Mouse (Mus musculus): ENCODE measurements around the gene Prn. TPM values are rescaled to one million over a fixed set of nuclear protein-coding genes. Genes with fewer than 3 reads are reported as not detected.
A peak's percentile ranks its signal among the peaks of the same experiment; 100 is the strongest.

Gene Prn
- total RNA-seq (2014; fragmentation: Nextera tagmentation) (not detected in 2 replicates), total RNA-seq (2017) (not detected in 2 replicates)

DNA sequence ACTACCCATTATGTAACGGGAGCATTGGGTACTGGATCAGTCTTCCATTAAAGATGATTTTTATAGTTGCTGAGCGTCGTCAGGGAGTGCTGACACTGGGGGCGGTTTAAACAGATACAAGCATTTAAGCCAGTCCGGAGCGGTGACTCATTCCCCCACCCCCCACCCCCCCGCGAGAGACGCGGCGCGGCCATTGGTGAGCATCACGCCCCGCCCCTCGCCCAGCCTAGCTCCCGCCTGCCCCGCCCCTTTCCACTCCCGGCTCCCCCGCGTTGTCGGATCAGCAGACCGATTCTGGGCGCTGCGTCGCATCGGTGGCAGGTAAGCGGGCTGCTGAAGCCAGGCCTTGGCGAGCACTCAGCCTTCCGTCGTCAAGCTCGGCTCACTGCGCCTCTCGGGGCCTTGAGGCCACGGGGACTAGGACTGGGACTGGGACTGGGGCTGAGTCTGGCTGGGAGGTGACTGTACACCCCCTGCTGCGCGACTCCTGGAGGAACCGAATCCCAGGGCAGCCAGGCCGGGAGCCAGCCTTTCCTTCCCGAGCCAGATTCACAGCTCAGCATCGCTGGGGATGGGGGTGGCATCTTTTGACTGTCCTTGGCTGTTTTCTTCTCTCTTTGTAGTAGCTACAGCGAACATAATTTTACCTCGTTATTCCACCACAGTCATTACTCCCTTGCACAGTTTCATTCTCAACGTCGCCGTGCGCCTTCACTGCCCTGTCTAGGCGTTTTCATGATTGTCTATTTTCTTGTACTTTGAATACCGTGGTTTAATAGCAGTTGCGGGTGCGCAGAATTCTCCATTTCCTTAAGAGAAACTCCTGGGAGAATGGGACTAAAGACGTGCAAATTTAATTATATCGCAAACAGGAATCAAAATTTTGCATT lies at the start of gene Prn, which contains the start of gene Prnp:
TSS of gene Prn (plus strand) at position 275 of the 890 bp plus-strand sequence.
TSS of gene Prnp (plus strand) at position 246 of the 890 bp plus-strand sequence.
- ATAC-seq (replicated peaks; ENCODE audit: poor library complexity, severe bottlenecking) = peak; percentile 87

DNA sequence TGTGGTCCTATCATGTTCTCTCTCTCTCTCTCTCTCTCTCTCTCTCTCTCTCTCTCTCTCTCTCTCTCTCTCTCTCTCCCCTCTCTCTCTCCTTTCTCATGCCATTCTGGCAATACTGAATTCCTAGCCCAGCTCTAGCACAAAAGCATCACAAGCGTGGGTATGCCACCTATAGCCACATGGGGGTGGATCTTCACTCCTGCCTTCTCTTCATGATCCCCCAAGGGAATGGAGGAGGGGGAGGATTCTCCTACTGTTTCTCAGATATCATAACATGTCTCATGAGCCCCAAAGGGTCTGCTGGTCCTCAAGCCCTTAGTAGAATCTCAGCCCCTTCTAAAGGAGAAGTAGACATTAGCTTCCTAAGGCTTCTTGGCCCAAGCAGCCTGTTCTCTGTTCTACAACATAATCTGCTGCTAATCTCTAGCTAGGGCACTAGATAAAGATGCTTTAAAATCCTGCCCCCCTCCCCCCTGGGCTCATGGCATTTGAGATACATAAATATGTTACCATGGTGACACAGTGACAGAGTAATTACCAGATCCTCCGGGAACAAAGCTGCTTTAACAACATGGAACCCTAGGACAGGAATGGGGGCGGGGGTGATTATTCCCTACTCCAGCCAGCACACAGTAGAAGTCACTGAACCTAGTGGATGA lies 47.0 kb upstream of the Prn start:
- no peak for ATAC-seq (replicated peaks; ENCODE audit: poor library complexity, severe bottlenecking)

DNA sequence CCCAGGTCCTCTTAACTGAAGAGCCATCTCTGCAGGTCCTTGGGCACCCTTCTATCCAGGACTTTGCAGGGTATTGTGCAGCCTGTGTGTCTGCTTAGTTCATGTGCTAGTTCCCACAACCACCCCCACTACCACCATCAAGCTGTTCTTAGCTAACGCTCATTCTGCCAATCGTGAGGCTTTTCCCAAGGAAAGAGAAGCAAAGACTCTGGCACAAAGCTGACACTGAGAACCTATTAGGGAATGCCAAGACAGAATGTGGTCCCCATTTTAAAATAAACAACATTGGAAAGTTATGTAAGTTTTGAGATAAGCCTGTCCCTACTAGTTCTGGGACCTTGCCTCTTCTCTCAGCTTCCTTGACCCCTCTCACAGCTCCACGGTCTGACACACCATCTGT lies 46.3 kb upstream of the Prn start:
- ATAC-seq (replicated peaks; ENCODE audit: poor library complexity, severe bottlenecking) = no peak

DNA sequence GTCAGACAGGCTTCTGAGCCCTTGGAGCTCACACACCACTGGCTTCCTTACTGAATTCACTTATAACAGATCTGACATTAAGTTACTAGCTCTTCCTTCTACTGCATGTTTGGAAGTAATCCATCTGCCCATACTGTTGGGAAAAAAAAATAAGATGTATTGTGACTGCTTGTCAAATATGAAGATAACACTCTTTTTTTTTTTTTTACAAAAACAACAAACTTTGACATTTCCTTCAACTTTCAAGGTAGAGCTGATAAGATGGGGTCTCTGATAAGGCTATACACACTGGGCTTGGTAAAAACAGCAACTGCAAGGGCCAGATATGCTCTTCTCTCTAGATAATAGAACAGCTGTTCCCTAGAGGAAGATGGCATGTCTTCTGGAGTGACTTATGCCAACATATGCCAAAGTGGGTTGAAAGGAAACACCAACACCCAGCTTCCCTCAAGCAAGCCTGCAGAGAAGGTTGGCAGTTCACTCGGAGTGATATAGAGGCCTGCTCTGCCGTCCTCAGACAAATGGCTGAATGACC lies 45.4 kb upstream of the Prn start:
- no peak for ATAC-seq (replicated peaks; ENCODE audit: poor library complexity, severe bottlenecking)

DNA sequence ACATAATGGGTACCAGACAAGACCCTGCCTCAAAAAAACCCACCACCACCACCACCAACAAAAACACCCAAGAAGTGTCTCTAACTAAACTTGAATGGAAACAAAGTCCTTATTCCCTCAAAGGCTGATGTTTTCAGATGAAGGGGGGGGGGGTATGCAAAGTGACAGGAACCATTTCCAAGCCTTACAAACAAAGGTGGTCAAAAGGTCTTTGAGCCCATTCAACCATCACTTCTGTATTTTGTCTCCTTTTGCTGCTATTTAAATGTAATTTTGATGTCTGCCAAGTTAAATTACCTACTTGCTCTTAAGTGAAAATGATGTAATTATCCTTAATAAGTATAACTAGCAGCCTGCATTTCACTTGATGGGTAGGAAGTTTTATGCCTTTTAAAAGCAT lies 43.1 kb upstream of the Prn start:
- ATAC-seq (replicated peaks; ENCODE audit: poor library complexity, severe bottlenecking) = no peak

DNA sequence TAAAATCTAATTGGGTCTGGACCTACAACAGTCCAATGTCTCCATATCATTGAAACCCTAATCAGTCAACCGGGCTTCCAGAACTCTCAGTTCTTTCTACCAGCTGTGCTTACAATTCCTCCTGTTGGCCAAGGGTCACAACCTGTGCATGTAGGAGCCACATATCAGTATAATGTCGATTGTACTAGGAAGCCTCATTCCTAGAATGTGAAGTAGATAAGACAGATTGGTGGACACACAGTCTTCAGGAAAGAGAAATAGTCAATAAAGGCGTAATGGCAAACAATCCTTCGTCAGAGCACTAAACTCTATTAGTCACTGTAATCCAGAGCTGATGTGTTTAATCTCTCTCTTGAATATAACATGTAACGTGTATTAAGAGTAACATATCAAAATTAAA lies 40.8 kb upstream of the Prn start:
- ATAC-seq (replicated peaks; ENCODE audit: poor library complexity, severe bottlenecking) = no peak

DNA sequence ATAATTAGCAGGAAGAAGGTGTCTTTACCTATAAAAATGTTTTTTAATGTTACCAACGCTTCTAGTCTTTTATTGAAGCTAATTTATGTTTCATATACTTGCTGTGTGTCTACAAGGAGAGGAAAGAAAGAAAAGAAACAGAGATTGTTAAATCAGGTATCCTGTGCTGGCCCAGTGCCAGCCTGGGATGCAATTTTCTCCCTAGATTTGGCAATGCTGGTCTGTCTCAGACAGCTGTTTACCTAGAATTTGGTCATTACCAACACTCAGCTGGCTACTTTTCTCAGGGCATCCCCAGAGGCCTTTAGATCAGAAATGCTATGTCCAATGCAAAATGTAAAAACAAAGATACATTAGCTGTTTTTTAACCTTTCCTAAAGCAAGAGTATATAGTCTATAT lies 36.4 kb upstream of the Prn start:
- ATAC-seq (replicated peaks; ENCODE audit: poor library complexity, severe bottlenecking) = no peak

DNA sequence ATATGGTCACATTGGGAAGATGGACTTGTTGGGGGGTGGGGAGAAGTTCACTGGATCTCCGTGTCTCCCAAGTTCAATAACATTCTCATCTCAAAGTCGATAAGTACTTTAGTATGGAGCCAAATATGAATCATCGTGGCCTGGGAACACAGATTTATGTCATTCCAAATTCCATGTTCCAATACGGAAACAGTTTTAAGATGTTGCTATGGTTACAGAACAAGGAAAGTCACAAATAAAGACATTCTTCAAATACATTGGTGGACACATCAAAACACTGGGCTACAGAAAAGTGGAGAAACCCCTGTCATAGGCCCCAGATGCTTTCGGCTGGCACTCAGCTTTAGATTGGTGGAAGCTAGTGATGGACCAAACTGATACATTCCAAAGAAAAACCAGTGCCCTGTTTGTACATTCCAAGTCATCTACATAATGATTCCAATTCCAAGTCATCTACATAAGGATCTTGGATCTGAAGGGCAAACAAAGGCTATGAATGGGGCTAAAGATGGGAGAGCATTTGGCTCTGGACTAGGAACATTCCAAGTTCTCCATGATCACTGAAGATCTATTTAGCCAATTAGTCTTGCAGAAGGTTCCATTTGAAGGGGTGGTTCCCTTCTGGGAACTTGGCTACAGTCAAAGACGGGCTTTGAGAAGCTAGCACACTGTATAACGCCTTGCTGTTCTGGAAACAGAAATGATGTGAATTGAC lies 33.0 kb upstream of the Prn start:
- ATAC-seq (replicated peaks; ENCODE audit: poor library complexity, severe bottlenecking) = no peak

DNA sequence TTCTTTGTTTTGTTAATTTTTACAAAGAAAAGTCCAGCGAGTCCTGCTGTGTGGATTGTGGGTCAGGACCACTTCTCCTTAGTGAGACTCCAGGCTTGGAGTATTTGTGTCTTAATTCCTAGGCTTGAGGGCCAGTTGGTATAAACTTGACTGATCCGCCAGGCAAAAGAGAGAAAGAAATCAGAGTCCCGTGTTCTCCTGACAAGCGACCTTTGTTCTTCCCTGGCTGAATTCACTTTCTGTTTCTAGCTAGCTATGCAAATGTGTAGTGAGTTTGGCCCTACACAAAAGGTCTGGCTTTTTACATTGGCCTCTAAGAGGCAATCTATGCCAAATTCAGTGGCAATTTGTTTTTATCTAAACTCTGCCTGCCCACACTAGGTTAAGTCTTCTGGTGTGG lies 28.0 kb upstream of the Prn start:
- no peak for ATAC-seq (replicated peaks; ENCODE audit: poor library complexity, severe bottlenecking)

DNA sequence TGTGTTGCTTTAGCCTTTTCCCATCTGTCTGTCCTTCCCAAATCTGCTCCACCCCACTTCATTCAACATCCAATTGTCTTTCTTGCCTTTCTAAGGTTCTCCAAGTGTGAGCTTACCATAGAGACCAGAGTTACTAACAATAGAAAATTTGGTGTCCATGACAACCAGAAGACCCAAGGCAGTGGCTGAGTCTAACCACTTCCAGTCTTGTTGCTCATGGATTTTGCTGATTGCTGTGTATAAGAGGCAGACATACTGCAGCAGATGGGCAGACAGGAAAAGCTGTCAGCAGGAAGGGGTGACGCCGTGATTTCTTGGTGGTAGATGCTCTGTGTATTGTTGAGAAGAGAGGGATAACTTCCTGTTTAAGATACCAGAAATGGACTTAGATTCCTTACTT lies 26.6 kb upstream of the Prn start:
- ATAC-seq (replicated peaks; ENCODE audit: poor library complexity, severe bottlenecking) = no peak

DNA sequence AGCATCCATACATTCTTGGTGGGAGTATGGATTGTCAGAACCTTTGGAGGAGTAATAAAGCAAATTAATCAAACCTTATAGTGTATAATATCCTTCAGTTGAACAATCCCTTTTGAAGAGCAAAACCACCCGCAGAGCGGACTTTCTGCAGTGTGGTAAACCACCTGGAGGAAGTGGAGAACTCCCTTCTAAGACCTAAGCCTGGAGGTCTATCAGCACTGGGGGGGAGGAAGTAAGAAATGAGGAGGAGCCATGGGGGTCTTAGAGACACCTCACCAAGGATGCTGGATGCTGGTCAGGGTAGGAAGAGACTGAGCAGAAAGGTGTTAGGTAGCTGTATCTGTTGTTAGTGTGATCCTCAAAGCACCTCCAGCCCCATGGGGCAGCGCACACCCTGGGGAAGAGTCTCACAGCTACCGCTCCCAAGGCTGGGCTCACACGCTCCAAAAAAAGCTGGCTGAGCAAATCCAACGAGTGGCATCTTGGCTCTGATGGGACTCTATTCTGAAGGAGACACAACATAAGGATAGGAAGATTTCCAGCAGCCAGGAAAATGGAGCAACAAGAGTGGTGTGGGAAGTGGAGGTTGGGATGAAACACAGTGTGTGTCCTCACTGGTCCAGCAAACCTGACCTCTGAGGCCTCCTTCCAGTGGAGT lies 23.1 kb upstream of the Prn start:
- peak; percentile 51 for ATAC-seq (replicated peaks; ENCODE audit: poor library complexity, severe bottlenecking)

DNA sequence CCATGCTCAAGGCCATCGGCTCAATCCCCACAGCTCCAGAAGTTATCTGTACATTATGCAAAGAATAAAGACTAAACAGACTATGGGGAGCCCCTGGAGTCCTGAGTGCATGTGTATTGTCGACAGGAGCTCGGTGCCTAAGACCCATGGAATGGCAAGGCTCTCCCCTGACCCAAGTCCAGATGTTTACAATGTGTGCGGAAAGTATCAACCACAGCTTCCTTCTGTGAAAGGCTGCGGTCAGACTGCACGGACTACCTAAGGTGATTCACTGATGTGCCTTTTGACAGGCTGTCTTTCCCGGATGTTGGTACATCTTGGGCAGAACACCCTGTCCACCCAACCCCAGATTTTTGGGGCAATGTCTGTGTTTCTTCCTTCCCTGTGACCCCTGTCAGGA lies 21.5 kb upstream of the Prn start:
- peak; percentile 91 for ATAC-seq (replicated peaks; ENCODE audit: poor library complexity, severe bottlenecking)

DNA sequence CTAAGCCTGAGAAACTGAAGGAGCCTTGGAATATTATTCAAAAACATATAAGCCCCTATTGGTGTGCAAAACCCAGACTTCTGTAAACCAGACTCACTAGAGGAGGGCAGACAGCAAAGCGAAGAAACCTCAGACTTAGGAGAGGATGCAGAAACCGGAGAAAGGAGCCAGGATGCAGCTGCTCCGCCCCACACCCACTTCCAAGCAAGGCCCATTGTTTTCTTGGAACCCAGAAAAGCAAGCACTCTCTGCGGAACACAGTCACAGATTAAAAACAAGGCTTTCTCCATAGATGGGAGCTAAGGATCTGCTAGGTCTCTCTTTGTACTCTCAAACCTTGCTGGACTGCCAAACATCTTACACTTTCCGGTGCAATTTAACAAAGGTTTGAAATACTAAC lies 17.2 kb upstream of the Prn start:
- ATAC-seq (replicated peaks; ENCODE audit: poor library complexity, severe bottlenecking) = no peak

DNA sequence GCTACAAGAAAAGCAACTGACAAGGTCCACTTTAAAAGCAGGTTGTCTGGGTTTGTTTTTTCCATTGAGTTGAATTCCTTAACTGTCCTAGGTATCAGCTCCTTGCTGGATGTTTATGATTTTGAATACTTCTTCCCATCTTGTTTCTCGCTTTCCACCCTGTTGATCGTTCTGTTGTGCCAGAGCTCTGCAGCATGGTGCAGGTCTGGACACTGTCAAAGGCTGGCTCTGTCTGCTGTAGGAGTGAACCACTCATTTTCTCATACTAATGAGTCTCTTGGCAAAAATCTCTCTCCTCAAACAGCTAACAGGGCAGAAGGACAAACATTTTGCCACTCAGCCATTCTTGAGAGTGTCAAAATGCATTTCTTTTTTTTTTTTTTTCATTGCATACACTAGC lies 14.7 kb upstream of the Prn start:
- no peak for ATAC-seq (replicated peaks; ENCODE audit: poor library complexity, severe bottlenecking)

DNA sequence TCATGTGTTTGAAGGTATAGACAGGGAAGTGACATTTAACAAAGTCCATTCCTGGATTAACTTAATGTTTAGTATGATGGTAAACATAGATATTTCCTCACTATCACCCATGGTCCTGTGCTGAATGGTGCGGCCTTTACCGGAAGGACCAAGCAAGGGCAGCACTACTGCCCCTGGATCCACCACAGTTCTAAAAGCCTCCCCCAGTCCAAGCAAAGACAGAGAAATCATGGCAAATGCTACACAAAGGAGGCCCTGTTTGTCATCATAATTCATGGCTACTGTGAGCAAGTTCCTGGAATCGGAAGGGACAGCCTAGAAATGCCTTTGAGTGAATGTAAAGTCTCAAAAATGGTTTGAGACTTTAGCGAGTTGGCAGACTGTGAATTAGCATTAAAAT lies 13.7 kb upstream of the Prn start:
- no peak for ATAC-seq (replicated peaks; ENCODE audit: poor library complexity, severe bottlenecking)

DNA sequence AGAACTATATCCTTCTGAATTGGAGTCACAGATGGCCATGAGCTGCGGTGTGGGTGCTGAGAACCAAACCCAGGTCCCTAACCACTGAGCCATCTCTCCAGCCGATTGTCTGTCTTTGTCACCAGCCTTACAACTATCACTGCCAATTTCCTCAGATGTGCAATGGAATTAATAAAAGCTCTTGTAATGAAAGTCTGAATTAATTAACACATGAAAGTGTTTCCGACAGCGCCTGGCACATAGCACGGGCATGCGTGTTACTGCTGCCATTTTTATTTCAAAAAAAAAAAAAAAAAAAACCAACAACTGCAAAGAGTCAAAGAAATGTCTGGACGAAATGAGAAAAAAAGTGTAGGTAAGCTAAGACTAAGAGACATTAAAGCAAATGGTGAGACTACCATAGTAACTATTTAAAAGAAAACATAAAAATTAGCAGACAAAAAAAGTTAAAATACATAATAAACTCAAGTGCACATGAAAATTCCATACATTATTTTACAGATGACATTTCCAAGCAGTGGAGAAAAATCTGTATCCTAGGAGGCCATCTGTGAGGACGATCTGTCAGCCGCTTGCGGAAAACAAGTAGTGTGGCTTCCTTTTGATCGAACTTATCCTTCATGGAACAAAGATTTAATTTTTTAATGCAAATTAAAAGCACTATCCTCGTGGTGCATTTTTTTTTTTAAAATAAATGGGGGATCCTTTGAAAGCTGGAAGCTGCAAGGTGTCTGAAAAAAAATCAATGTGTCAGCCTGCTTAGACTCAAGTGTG lies 12.2 kb upstream of the Prn start:
- no peak for ATAC-seq (replicated peaks; ENCODE audit: poor library complexity, severe bottlenecking)

DNA sequence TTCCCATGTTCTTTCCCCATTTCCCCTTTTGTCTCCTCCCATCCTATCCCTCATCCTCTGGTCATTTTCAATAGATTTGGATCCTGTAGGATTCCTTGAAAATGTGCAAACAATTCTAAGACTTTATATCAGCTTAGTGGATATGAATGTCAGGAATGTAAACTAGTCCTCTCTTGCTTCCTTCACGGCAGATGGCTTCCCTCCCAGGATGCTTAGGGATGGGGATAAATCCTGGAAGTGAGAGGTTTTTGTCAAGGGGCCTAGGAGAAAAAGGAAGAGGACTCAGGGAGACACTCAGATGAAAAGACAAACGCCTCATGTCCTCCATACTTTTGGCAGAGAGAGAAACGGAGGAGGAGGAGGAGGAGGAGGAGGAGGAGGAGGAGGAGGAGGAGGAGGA lies 7.3 kb upstream of the Prn start:
- ATAC-seq (replicated peaks; ENCODE audit: poor library complexity, severe bottlenecking) = no peak

DNA sequence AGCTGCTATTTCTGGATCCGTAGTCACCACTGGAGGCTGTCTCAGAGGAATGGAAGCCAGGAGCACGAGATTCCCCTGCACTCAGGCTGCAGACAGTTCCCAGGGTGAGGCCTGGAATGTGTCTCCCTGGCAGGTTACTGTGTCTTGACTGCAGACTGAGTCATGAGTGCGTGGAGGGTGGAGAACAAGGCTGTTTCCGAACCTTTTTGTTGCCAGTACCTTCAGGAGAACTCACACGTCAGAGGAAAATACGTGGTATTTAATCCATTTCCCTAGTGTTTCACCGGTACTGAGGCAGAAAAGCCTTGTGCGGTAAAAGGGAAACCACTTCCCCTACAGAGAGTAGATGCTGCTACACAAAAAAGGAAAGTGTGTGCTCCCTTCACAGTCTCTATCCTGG lies 6.9 kb upstream of the Prn start:
- peak; percentile 36 for ATAC-seq (replicated peaks; ENCODE audit: poor library complexity, severe bottlenecking)

DNA sequence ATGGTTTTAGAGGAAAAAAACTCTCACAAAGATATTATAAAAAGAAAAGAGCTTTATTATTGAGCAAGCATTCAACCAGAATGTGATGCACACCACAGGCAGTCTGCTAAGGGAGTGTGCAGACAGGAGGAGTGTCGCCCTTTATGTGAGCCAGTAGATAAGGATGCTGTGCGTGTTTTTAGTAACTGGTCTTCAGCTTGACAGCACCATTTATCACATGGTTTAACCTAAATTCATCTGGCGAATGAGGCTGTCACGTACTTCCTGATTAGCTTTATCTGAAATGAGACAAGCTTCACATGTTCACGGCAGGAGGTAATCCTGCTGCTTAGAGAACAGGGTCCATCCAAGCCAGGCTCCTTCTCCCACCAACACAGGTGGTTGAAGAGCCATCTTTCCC lies 4.7 kb upstream of the Prn start:
- ATAC-seq (replicated peaks; ENCODE audit: poor library complexity, severe bottlenecking) = no peak

DNA sequence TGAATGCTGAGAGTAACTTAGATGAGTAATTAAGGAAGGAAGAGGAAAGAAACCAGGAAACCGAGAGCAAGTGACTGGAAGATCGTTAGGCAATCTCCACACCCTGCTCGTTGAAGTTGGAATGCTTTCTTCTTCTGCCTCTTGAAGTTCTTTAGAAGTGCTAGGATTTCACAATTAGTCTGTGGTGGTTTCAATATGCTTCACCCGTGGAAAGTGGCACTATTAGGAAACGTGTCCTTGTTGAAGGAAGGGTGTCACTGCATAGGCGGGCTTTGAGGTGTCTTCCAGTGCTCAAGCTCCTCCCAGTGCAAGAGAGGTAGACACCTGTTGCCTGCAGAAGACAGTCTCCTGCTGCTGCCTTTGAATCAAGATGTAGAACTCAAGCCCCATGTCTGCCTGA lies 4.0 kb upstream of the Prn start:
- peak; percentile 67 for ATAC-seq (replicated peaks; ENCODE audit: poor library complexity, severe bottlenecking)
